ENCODE assay signal across 13 mouse cellular contexts in genomic region chr6:5993056-5993455, GRCm38 (mm10).
A peak's percentile ranks its signal among the peaks of the same experiment; 100 is the strongest.
DNase-seq lines count a peak whose midpoint lies in the region; ATAC-seq and TF ChIP-seq lines count a peak whose summit lies in the region.
"Had no signal": no experiment of that assay in that cellular context is flagged by ENCODE, and none has a peak within 500 bp of the region (broad histone marks: within the 10 kb centered on the region; RNA-seq: fewer than 3 reads in every experiment).

No protein-coding gene starts in this region.

- H3K27me3 ChIP-seq in embryonic facial prominence, embryonic 13.5 days: peaks cover 20% of the 10 kb centered on the region
- 0 out of 2 replicates have a peak, but pooled peaks cover 4% of the 10 kb centered on the region for H3K27me3 ChIP-seq in embryonic facial prominence, embryonic 10.5 days (replicated peaks; ENCODE audit: low read depth, poor library complexity, severe bottlenecking)
- no peaks in the 10 kb centered on the region for H3K27me3 ChIP-seq in intestine, embryonic 16.5 days (replicated peaks; ENCODE audit: control insufficient read depth, insufficient read depth, low read length)
- no peaks in the 10 kb centered on the region for H3K27me3 ChIP-seq in intestine, embryonic 15.5 days (replicated peaks)
- H3K27me3 ChIP-seq in midbrain, embryonic 16.5 days (ENCODE audit: control insufficient read depth, insufficient read depth, low read depth, low read length): no peaks in the 10 kb centered on the region; the same call in 1 of the 2 replicates
- H3K27me3 ChIP-seq in midbrain, embryonic 13.5 days: no peaks in the 10 kb centered on the region
- no peaks in the 10 kb centered on the region for H3K27me3 ChIP-seq in stomach, postnatal 0 days (ENCODE audit: control insufficient read depth, insufficient read depth, low read length)
- H3K27me3 ChIP-seq: liver, embryonic 13.5 days; neural tube, embryonic 13.5 days had no signal

- 24% methylated on average over 7 of the region's 7 CpGs for WGBS in embryonic facial prominence, embryonic 13.5 days
- 47% methylated on average over 7 of the region's 7 CpGs for WGBS in embryonic facial prominence, embryonic 10.5 days
- WGBS in intestine, embryonic 16.5 days: 48% methylated on average over 7 of the region's 7 CpGs
- WGBS in intestine, embryonic 15.5 days: 53% methylated on average over 7 of the region's 7 CpGs
- 30% methylated on average over 7 of the region's 7 CpGs for WGBS in midbrain, embryonic 16.5 days
- WGBS in midbrain, embryonic 13.5 days: 37% methylated on average over 7 of the region's 7 CpGs
- WGBS in stomach, postnatal 0 days: 31% methylated on average over 7 of the region's 7 CpGs

- H3K4me2 ChIP-seq in embryonic facial prominence, embryonic 13.5 days: peak overlapping the region; percentile 30; the same call in 1 of the 2 replicates
- H3K4me2 ChIP-seq in intestine, embryonic 16.5 days (ENCODE audit: low read depth, low read length): no peak overlapping the region
- H3K4me2 ChIP-seq in intestine, embryonic 15.5 days (replicated peaks): no peak overlapping the region
- H3K4me2 ChIP-seq in midbrain, embryonic 16.5 days (ENCODE audit: low read length): no peak overlapping the region
- H3K4me2 ChIP-seq in midbrain, embryonic 13.5 days (replicated peaks): no peak overlapping the region
- 0 out of 2 replicates have a peak overlapping the region, but pooled peaks have one; percentile 1 for H3K4me2 ChIP-seq in stomach, postnatal 0 days (replicated peaks; ENCODE audit: low read depth)
- H3K4me2 ChIP-seq: liver, embryonic 13.5 days had no signal

- no peaks in the 10 kb centered on the region for H3K9me3 ChIP-seq in embryonic facial prominence, embryonic 13.5 days
- no peaks in the 10 kb centered on the region for H3K9me3 ChIP-seq in embryonic facial prominence, embryonic 10.5 days
- H3K9me3 ChIP-seq in intestine, embryonic 16.5 days (ENCODE audit: control insufficient read depth, low read length): no peaks in the 10 kb centered on the region
- H3K9me3 ChIP-seq in intestine, embryonic 15.5 days: no peaks in the 10 kb centered on the region
- no peaks in the 10 kb centered on the region for H3K9me3 ChIP-seq in midbrain, embryonic 16.5 days (replicated peaks; ENCODE audit: control insufficient read depth, low read length, poor library complexity, severe bottlenecking)
- no peaks in the 10 kb centered on the region for H3K9me3 ChIP-seq in midbrain, embryonic 13.5 days
- no peaks in the 10 kb centered on the region for H3K9me3 ChIP-seq in stomach, postnatal 0 days (ENCODE audit: control insufficient read depth, low read length)
- H3K9me3 ChIP-seq: liver, embryonic 13.5 days; neural tube, embryonic 13.5 days had no signal

- ATAC-seq in embryonic facial prominence, embryonic 13.5 days (ENCODE audit: insufficient number of reproducible peaks, insufficient read depth, low FRiP score, low TSS enrichment, low read depth): no peak
- ATAC-seq in intestine, embryonic 16.5 days: peak; percentile 44; the same call in 1 of the 2 replicates
- ATAC-seq in intestine, embryonic 15.5 days: no peak
- 0 out of 2 replicates have a peak, but pooled peaks have one; percentile 46 for ATAC-seq in midbrain, embryonic 16.5 days
- ATAC-seq in midbrain, embryonic 13.5 days: no peak
- peak; percentile 71 for ATAC-seq in stomach, postnatal 0 days (ENCODE audit: low FRiP score, low TSS enrichment)

- no peak for DNase-seq in embryonic facial prominence, embryonic 10.5 days (ENCODE audit: low spot score)
- DNase-seq in stomach, postnatal 0 days (ENCODE audit: low spot score): peak; percentile 22
- no peak for DNase-seq in thymus, postnatal 0 days (ENCODE audit: low spot score)
- DNase-seq: liver, embryonic 13.5 days had no signal

- TF ChIP-seq CTCF in stomach, postnatal 0 days (IDR thresholded peaks at IDR 0.05; ENCODE audit: low read depth): no peak

- H3K36me3 ChIP-seq in embryonic facial prominence, embryonic 13.5 days: no peaks in the 10 kb centered on the region
- no peaks in the 10 kb centered on the region for H3K36me3 ChIP-seq in embryonic facial prominence, embryonic 10.5 days (replicated peaks)
- H3K36me3 ChIP-seq in intestine, embryonic 16.5 days (ENCODE audit: control insufficient read depth, insufficient read depth, low read length): no peaks in the 10 kb centered on the region
- no peaks in the 10 kb centered on the region for H3K36me3 ChIP-seq in intestine, embryonic 15.5 days
- no peaks in the 10 kb centered on the region for H3K36me3 ChIP-seq in midbrain, embryonic 16.5 days (ENCODE audit: control insufficient read depth, insufficient read depth, low read length)
- H3K36me3 ChIP-seq in midbrain, embryonic 13.5 days: no peaks in the 10 kb centered on the region
- H3K36me3 ChIP-seq in stomach, postnatal 0 days (ENCODE audit: control insufficient read depth, insufficient read depth, low read length): no peaks in the 10 kb centered on the region
- H3K36me3 ChIP-seq: liver, embryonic 13.5 days; neural tube, embryonic 13.5 days had no signal

- H3K4me3 ChIP-seq in embryonic facial prominence, embryonic 13.5 days: no peak overlapping the region
- no peak overlapping the region for H3K4me3 ChIP-seq in embryonic facial prominence, embryonic 10.5 days
- no peak overlapping the region for H3K4me3 ChIP-seq in intestine, embryonic 16.5 days (ENCODE audit: low read length)
- no peak overlapping the region for H3K4me3 ChIP-seq in intestine, embryonic 15.5 days (replicated peaks)
- H3K4me3 ChIP-seq in midbrain, embryonic 16.5 days (ENCODE audit: low read depth, low read length): no peak overlapping the region
- H3K4me3 ChIP-seq in midbrain, embryonic 13.5 days (replicated peaks): no peak overlapping the region
- H3K4me3 ChIP-seq in stomach, postnatal 0 days (ENCODE audit: low read depth, low read length): no peak overlapping the region
- H3K4me3 ChIP-seq: left cerebral cortex, adult 2 months; liver, embryonic 13.5 days; neural tube, embryonic 13.5 days had no signal

- H3K4me1 ChIP-seq in embryonic facial prominence, embryonic 13.5 days: peaks cover 41% of the 10 kb centered on the region
- peaks cover 15% of the 10 kb centered on the region for H3K4me1 ChIP-seq in embryonic facial prominence, embryonic 10.5 days
- peaks cover 8% of the 10 kb centered on the region for H3K4me1 ChIP-seq in intestine, embryonic 16.5 days (ENCODE audit: control insufficient read depth, insufficient read depth, low read length)
- H3K4me1 ChIP-seq in intestine, embryonic 15.5 days (replicated peaks): peaks cover 8% of the 10 kb centered on the region
- peaks cover 19% of the 10 kb centered on the region for H3K4me1 ChIP-seq in midbrain, embryonic 16.5 days (ENCODE audit: control insufficient read depth, insufficient read depth, low read length)
- H3K4me1 ChIP-seq in midbrain, embryonic 13.5 days (replicated peaks): peaks cover 29% of the 10 kb centered on the region
- no peaks in the 10 kb centered on the region for H3K4me1 ChIP-seq in stomach, postnatal 0 days (replicated peaks; ENCODE audit: control insufficient read depth, insufficient read depth)
- H3K4me1 ChIP-seq: liver, embryonic 13.5 days had no signal

- no peak for TF ChIP-seq EP300 in stomach, postnatal 0 days (optimal IDR thresholded peaks at IDR 0.05)

- H3K27ac ChIP-seq in embryonic facial prominence, embryonic 13.5 days: peak overlapping the region; percentile 62; the same call in 1 of the 2 replicates
- no peak overlapping the region for H3K27ac ChIP-seq in embryonic facial prominence, embryonic 10.5 days (replicated peaks)
- H3K27ac ChIP-seq in intestine, embryonic 16.5 days (ENCODE audit: low read length): no peak overlapping the region
- H3K27ac ChIP-seq in intestine, embryonic 15.5 days: no peak overlapping the region
- no peak overlapping the region for H3K27ac ChIP-seq in midbrain, embryonic 16.5 days (ENCODE audit: low read length)
- no peak overlapping the region for H3K27ac ChIP-seq in midbrain, embryonic 13.5 days
- H3K27ac ChIP-seq in stomach, postnatal 0 days (replicated peaks): no peak overlapping the region
- H3K27ac ChIP-seq: heart, adult 2 months; left cerebral cortex, adult 2 months; liver, embryonic 13.5 days; macrophage; neural tube, embryonic 13.5 days had no signal

- no peak overlapping the region for H3K9ac ChIP-seq in embryonic facial prominence, embryonic 13.5 days
- no peak overlapping the region for H3K9ac ChIP-seq in intestine, embryonic 16.5 days (ENCODE audit: low read depth, low read length)
- no peak overlapping the region for H3K9ac ChIP-seq in intestine, embryonic 15.5 days
- H3K9ac ChIP-seq in midbrain, embryonic 16.5 days (ENCODE audit: low read depth, low read length): no peak overlapping the region
- H3K9ac ChIP-seq in midbrain, embryonic 13.5 days (replicated peaks): no peak overlapping the region
- H3K9ac ChIP-seq in stomach, postnatal 0 days (ENCODE audit: low read length): no peak overlapping the region
- H3K9ac ChIP-seq: liver, embryonic 13.5 days; neural tube, embryonic 13.5 days had no signal

Comparison
In these comparisons a context has a peak if more than half of its experiments do, and no peak if none do; other contexts are left out.
1. ATAC-seq: peak in intestine, embryonic 16.5 days (single experiment), midbrain, embryonic 16.5 days (single experiment) and stomach, postnatal 0 days (single experiment); none in embryonic facial prominence, embryonic 13.5 days (single experiment), intestine, embryonic 15.5 days (single experiment) and midbrain, embryonic 13.5 days (single experiment).
2. H3K4me2 ChIP-seq: peak in embryonic facial prominence, embryonic 13.5 days (single experiment) and stomach, postnatal 0 days (single experiment); none in intestine, embryonic 16.5 days (single experiment), intestine, embryonic 15.5 days (single experiment), midbrain, embryonic 16.5 days (single experiment) and midbrain, embryonic 13.5 days (single experiment).